Mouse (Mus musculus): ENCODE data around the gene Hist2h4. TPM values are rescaled to one million over a fixed set of nuclear protein-coding genes. Genes with fewer than 3 reads are reported as not detected.
A peak's percentile ranks its signal among the peaks of the same experiment; 100 is the strongest.
"Not testable (repeated sequence)": the region's sequence is repeated elsewhere in the genome, so short reads cannot be mapped to it uniquely, and the experiment has no call there.

The Hist2h4 gene
- 11.6 and 14.3 TPM in 2 replicates for polyA plus RNA-seq (2015; fragmentation: Nextera tagmentation; extraction: Ambion mirVana)

- Histone ChIP-seq H3K4me1 (peaks cover 42% of the 10 kb centered on the region), H3K4me2 (peak within 1 kb of the TSS; percentile 81), H3K27me3 (no peaks in the 10 kb centered on the region), H3K9ac (peak within 1 kb of the TSS; percentile 71), H3K27ac (peak within 1 kb of the TSS; percentile 99), H3K9me3 (replicated peaks) (no peaks in the 10 kb centered on the region), H3K4me3 (replicated peaks) (peak within 1 kb of the TSS; percentile 61), H3K36me3 (no peaks in the 10 kb centered on the region)
- 0% methylated on average over 40 of the region's 40 CpGs for WGBS
- ATAC-seq (replicated peaks; ENCODE audit: low FRiP score) = peak; percentile 93
Observed at GRCm38 (mm10) chr3:96262979-96263550, at the start of gene Hist2h4. Gene Hist2h4, minus strand, starts transcription at chr3:96263311.

- no peak for ATAC-seq (replicated peaks; ENCODE audit: low FRiP score)
- 60% methylated on average over 8 of the region's 8 CpGs for WGBS
Observed at GRCm38 (mm10) chr3:96312341-96313098, 49.4 kb upstream of the Hist2h4 start.

GRCm38 (mm10) chr3:96309441-96309840 is 46.3 kb upstream of the Hist2h4 start:
- ATAC-seq (replicated peaks; ENCODE audit: low FRiP score) = no peak
- no peak overlapping the region for H3K9ac ChIP-seq
- H3K4me1 ChIP-seq = no peaks in the 10 kb centered on the region
- H3K4me3 ChIP-seq (replicated peaks) = no peak overlapping the region
- H3K27me3 ChIP-seq = peaks cover 5% of the 10 kb centered on the region
- no peaks in the 10 kb centered on the region for H3K36me3 ChIP-seq
- WGBS = 52% methylated on average over 3 of the region's 3 CpGs
- no peaks in the 10 kb centered on the region for H3K9me3 ChIP-seq (replicated peaks)
- no peak overlapping the region for H3K4me2 ChIP-seq
- no peak overlapping the region for H3K27ac ChIP-seq

More at GRCm38 (mm10) chr3:96312341-96313098, 49.4 kb upstream of the Hist2h4 start:
- no peaks in the 10 kb centered on the region for H3K4me1 ChIP-seq
- H3K9me3 ChIP-seq (replicated peaks) = no peaks in the 10 kb centered on the region
- H3K27me3 ChIP-seq = no peaks in the 10 kb centered on the region; the same call in 1 of the 2 replicates
- H3K4me3 ChIP-seq (replicated peaks) = no peak overlapping the region
- no peak overlapping the region for H3K4me2 ChIP-seq
- H3K9ac ChIP-seq = no peak overlapping the region
- no peak overlapping the region for H3K27ac ChIP-seq
- H3K36me3 ChIP-seq = no peaks in the 10 kb centered on the region

- Histone ChIP-seq H3K4me1 (no peaks in the 10 kb centered on the region), H3K4me2 (no peak overlapping the region), H3K36me3 (no peaks in the 10 kb centered on the region), H3K9me3 (replicated peaks) (no peaks in the 10 kb centered on the region), H3K27ac (no peak overlapping the region), H3K9ac (no peak overlapping the region), H3K4me3 (replicated peaks) (no peak overlapping the region), H3K27me3 (peaks cover 8% of the 10 kb centered on the region)
- 55% methylated on average over 9 of the region's 9 CpGs for WGBS
- no peak for ATAC-seq (replicated peaks; ENCODE audit: low FRiP score)
Observed at GRCm38 (mm10) chr3:96306506-96306905, 43.4 kb upstream of the Hist2h4 start.

- no peak overlapping the region for H3K9ac ChIP-seq
- H3K4me1 ChIP-seq = no peaks in the 10 kb centered on the region
- H3K4me2 ChIP-seq = no peak overlapping the region
- no peaks in the 10 kb centered on the region for H3K9me3 ChIP-seq (replicated peaks)
- ATAC-seq (replicated peaks; ENCODE audit: low FRiP score) = no peak
- peaks cover 15% of the 10 kb centered on the region for H3K27me3 ChIP-seq
- H3K4me3 ChIP-seq (replicated peaks) = no peak overlapping the region
- H3K36me3 ChIP-seq = no peaks in the 10 kb centered on the region
- H3K27ac ChIP-seq = no peak overlapping the region
- 88% methylated on average over 5 of the region's 5 CpGs for WGBS
Observed at GRCm38 (mm10) chr3:96302076-96302475, 39.0 kb upstream of the Hist2h4 start.

- WGBS = 74% methylated on average over 26 of the region's 26 CpGs
- peak overlapping the region; percentile 40 for H3K4me2 ChIP-seq
- ATAC-seq (replicated peaks; ENCODE audit: low FRiP score) = no peak
- peaks cover 12% of the 10 kb centered on the region; the same call in 1 of the 2 replicates for H3K27me3 ChIP-seq
- no peak overlapping the region for H3K9ac ChIP-seq
- no peaks in the 10 kb centered on the region for H3K36me3 ChIP-seq
- H3K9me3 ChIP-seq (replicated peaks) = no peaks in the 10 kb centered on the region
- H3K4me3 ChIP-seq (replicated peaks) = peak overlapping the region; percentile 24
- H3K27ac ChIP-seq = no peak overlapping the region
- no peaks in the 10 kb centered on the region for H3K4me1 ChIP-seq
Observed at GRCm38 (mm10) chr3:96300706-96301529, 37.8 kb upstream of the Hist2h4 start.

- ATAC-seq (replicated peaks; ENCODE audit: low FRiP score) = no peak
- no peak overlapping the region for H3K27ac ChIP-seq
- H3K36me3 ChIP-seq = no peaks in the 10 kb centered on the region
- 91% methylated on average over 2 of the region's 2 CpGs for WGBS
- no peaks in the 10 kb centered on the region for H3K9me3 ChIP-seq (replicated peaks)
- no peak overlapping the region for H3K9ac ChIP-seq
- H3K27me3 ChIP-seq = peaks cover 9% of the 10 kb centered on the region; the same call in 1 of the 2 replicates
- no peaks in the 10 kb centered on the region for H3K4me1 ChIP-seq
- no peak overlapping the region for H3K4me2 ChIP-seq
- H3K4me3 ChIP-seq (replicated peaks) = no peak overlapping the region
Observed at GRCm38 (mm10) chr3:96299562-96299961, 36.5 kb upstream of the Hist2h4 start.

GRCm38 (mm10) chr3:96298360-96298759 is 35.2 kb upstream of the Hist2h4 start:
- Histone ChIP-seq H3K9ac (no peak overlapping the region), H3K36me3 (no peaks in the 10 kb centered on the region), H3K4me3 (replicated peaks) (no peak overlapping the region), H3K27me3 (peaks cover 13% of the 10 kb centered on the region), H3K4me1 (no peaks in the 10 kb centered on the region), H3K27ac (no peak overlapping the region), H3K9me3 (replicated peaks) (no peaks in the 10 kb centered on the region), H3K4me2 (no peak overlapping the region)
- ATAC-seq (replicated peaks; ENCODE audit: low FRiP score) = no peak
- WGBS = 94% methylated on average over 4 of the region's 4 CpGs

GRCm38 (mm10) chr3:96293787-96294186 is 30.7 kb upstream of the Hist2h4 start, which contains the start of gene Fcgr1:
Gene Fcgr1, minus strand, starts transcription at chr3:96293969.
- H3K4me3 ChIP-seq (replicated peaks) = no peak within 1 kb of the TSS
- H3K27ac ChIP-seq = no peak within 1 kb of the TSS
- H3K4me2 ChIP-seq = no peak within 1 kb of the TSS
- H3K9me3 ChIP-seq (replicated peaks) = no peaks in the 10 kb centered on the region
- 76% methylated on average over 4 of the region's 4 CpGs for WGBS
- no peak for ATAC-seq (replicated peaks; ENCODE audit: low FRiP score)
- no peaks in the 10 kb centered on the region for H3K4me1 ChIP-seq
- H3K9ac ChIP-seq = no peak within 1 kb of the TSS
- H3K36me3 ChIP-seq = no peaks in the 10 kb centered on the region
- peaks cover 9% of the 10 kb centered on the region; the same call in 1 of the 2 replicates for H3K27me3 ChIP-seq

- WGBS = 56% methylated on average over 5 of the region's 5 CpGs
- peaks cover 9% of the 10 kb centered on the region; the same call in 1 of the 2 replicates for H3K27me3 ChIP-seq
- H3K4me3 ChIP-seq (replicated peaks) = no peak overlapping the region
- H3K36me3 ChIP-seq = no peaks in the 10 kb centered on the region
- no peaks in the 10 kb centered on the region for H3K4me1 ChIP-seq
- no peak overlapping the region for H3K27ac ChIP-seq
- ATAC-seq (replicated peaks; ENCODE audit: low FRiP score) = no peak
- H3K9ac ChIP-seq = no peak overlapping the region
- no peaks in the 10 kb centered on the region for H3K9me3 ChIP-seq (replicated peaks)
- H3K4me2 ChIP-seq = no peak overlapping the region
Observed at GRCm38 (mm10) chr3:96293368-96293767, 30.3 kb upstream of the Hist2h4 start.

- no peaks in the 10 kb centered on the region for H3K4me1 ChIP-seq
- H3K27me3 ChIP-seq = peaks cover 9% of the 10 kb centered on the region; the same call in 1 of the 2 replicates
- H3K36me3 ChIP-seq = no peaks in the 10 kb centered on the region
- no peaks in the 10 kb centered on the region for H3K9me3 ChIP-seq (replicated peaks)
- no peak for ATAC-seq (replicated peaks; ENCODE audit: low FRiP score)
- no peak overlapping the region for H3K4me2 ChIP-seq
- H3K4me3 ChIP-seq (replicated peaks) = no peak overlapping the region
- 49% methylated on average over 6 of the region's 6 CpGs for WGBS
- no peak overlapping the region for H3K9ac ChIP-seq
- H3K27ac ChIP-seq = no peak overlapping the region
Observed at GRCm38 (mm10) chr3:96292641-96293040, 29.5 kb upstream of the Hist2h4 start.

- WGBS = 92% methylated on average over 3 of the region's 3 CpGs
- H3K27me3 ChIP-seq = peaks cover 19% of the 10 kb centered on the region
- not testable (repeated sequence) for H3K9ac ChIP-seq
Observed at GRCm38 (mm10) chr3:96290727-96291126, 27.6 kb upstream of the Hist2h4 start.

More at GRCm38 (mm10) chr3:96290727-96291126, 27.6 kb upstream of the Hist2h4 start:
- H3K9me3 ChIP-seq (replicated peaks); H3K4me1 ChIP-seq; H3K27ac ChIP-seq; H3K4me2 ChIP-seq; H3K36me3 ChIP-seq; ATAC-seq (replicated peaks; ENCODE audit: low FRiP score); H3K4me3 ChIP-seq (replicated peaks): not testable (repeated sequence)
